Mouse (Mus musculus) heart, postnatal 0 days (tissue): ENCODE data around the gene Ltbp1. TPM values are rescaled to one million over a fixed set of nuclear protein-coding genes. Genes with fewer than 3 reads are reported as not detected.

Source experiments
- ATAC-seq: fragments of 200-750 bp; cut with Nextera tagmentation; 2 replicates; pipeline ENCODE4 v1.8.0; 2017; ENCODE audit warnings: low read depth, moderate number of reproducible peaks, moderate library complexity; ENCODE audit not compliant: insufficient read depth
- DNase-seq: peaks from one replicate; pipeline ENCODE4 v3.0.0-alpha.2; 2016; ENCODE audit warnings: low spot score
- H3K27ac ChIP-seq: fragments of 300-500 bp; sonication (generic); 2 replicates; pipeline ENCODE4 v1.5.1; 2014; ENCODE audit warnings: low read depth, mild to moderate bottlenecking
- H3K27me3 ChIP-seq: fragments of 300-500 bp; sonication (generic); 2 replicates; pipeline ENCODE4 v1.6.1; 2014; ENCODE audit warnings: low read length, mixed read lengths; ENCODE audit not compliant: control insufficient read depth, insufficient read depth
- H3K36me3 ChIP-seq: fragments of 300-500 bp; sonication (generic); replicated peaks from 2 replicates; pipeline ENCODE4 v1.6.1; 2014; ENCODE audit warnings: low read length, mixed read lengths; ENCODE audit not compliant: control insufficient read depth, insufficient read depth
- H3K4me1 ChIP-seq: fragments of 300-500 bp; sonication (generic); 2 replicates; pipeline ENCODE4 v1.6.1; 2014; ENCODE audit warnings: antibody characterized with exemption; ENCODE audit not compliant: control insufficient read depth, insufficient read depth
- H3K4me2 ChIP-seq: fragments of 300-500 bp; sonication (generic); 2 replicates; pipeline ENCODE4 v1.6.1; 2014; ENCODE audit warnings: low read depth, mild to moderate bottlenecking, low read length, moderate library complexity
- H3K4me3 ChIP-seq: fragments of 300-500 bp; sonication (generic); 2 replicates; pipeline ENCODE4 v1.5.1; 2014; ENCODE audit warnings: low read depth, low read length
- H3K9ac ChIP-seq: fragments of 300-500 bp; sonication (generic); replicated peaks from 2 replicates; pipeline ENCODE4 v1.6.1; 2014; ENCODE audit warnings: low read depth, low read length, mixed read lengths
- H3K9me3 ChIP-seq: fragments of 300-500 bp; sonication (generic); replicated peaks from 2 replicates; pipeline ENCODE4 v1.6.1; 2016; ENCODE audit warnings: low read length; ENCODE audit not compliant: control insufficient read depth
- CTCF ChIP-seq: IDR thresholded peaks from 2 replicates; pipeline ENCODE4 v1.5.1; 2016; ENCODE audit warnings: antibody characterized with exemption, control low read depth, low read depth
- EP300 ChIP-seq: IDR thresholded peaks from 2 replicates; pipeline ENCODE4 v1.6.1; 2016; ENCODE audit warnings: antibody characterized with exemption, low read depth
- WGBS: fragments of 180-500 bp; shearing (Covaris S2); extraction: QIAGEN DNeasy Blood & Tissue Kit; methylation state at CpG from one replicate; pipeline ENCODE4 v1.1.7; 2014; 5-methylcytosine and 5-hydroxymethylcytosine counted together
- polyA plus RNA-seq: library from polyadenylated mRNA; unstranded; fragments of >200 nt; fragmentation: Nextera tagmentation; extraction: Ambion mirVana; gene quantifications from 2 replicates; pipeline ENCODE4 v1.2.1, GENCODE M21; 2015
- total RNA-seq: library from RNA; depleted of rRNA; stranded (reverse); fragments of >200 nt; gene quantifications from 2 replicates; pipeline ENCODE4 v1.2.3, GENCODE M21; 2014; ENCODE audit warnings: low replicate concordance

Gene Ltbp1
- total and polyA plus RNA-seq, 2 experiments from 2014 or later: 11.8 to 43.0 TPM

DNA sequence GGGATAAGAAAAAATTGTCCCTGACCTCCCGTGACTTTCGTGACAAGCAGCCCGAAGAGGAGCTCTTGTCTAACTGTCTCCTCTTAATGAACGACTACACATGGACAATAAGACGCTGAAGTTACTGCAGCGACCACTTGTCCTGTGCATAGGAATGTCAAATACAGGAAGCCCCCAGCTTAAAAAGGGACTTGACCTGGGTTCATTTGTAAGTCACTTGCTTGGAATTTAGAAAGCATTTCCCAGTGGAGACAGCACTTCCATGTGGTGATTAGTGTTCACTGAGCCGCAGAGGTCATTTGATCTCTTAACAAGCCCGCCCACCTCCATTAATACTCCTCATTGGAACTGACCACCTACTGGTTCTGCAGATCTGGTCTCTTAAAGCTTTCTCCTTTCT is 61.9 kb downstream of the Ltbp1 start:
- WGBS: 18% methylated on average over 8 of the region's 8 CpGs
- H3K27ac ChIP-seq: peak overlapping the region; percentile 46; the same call in 1 of the 2 replicates

DNA sequence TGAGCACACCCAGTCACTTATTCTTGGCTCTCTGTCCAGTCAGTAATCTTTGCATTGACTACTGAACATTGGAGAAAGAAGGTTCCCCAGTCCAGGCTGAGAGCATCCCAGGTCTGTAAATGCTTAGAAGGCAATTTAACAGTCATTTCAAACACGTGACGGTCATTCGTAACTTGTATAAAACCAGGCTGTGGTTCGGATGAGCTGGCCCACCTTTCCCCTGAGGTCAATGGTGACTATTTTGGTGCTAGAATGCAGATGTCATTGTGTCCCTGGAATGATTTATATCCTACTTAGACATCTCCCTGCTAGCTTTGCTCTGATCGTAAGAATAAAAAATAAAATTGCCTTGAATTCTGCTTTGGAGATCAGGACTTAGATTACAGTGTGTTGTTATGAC is 63.9 kb downstream of the Ltbp1 start:
- Histone ChIP-seq H3K4me3 (no peak overlapping the region), H3K27ac (no peak overlapping the region), H3K36me3 (no peaks in the 10 kb centered on the region), H3K9ac (no peak overlapping the region), H3K9me3 (no peaks in the 10 kb centered on the region), H3K27me3 (no peaks in the 10 kb centered on the region), H3K4me1 (peaks cover 28% of the 10 kb centered on the region), H3K4me2 (no peak overlapping the region)
- ATAC-seq (no peak), DNase-seq (no peak)
- TF ChIP-seq CTCF: no peak
- TF ChIP-seq EP300: no peak
- WGBS: 84% methylated on average over 5 of the region's 5 CpGs

More for the DNA sequence above, 61.9 kb downstream of the Ltbp1 start:
- no peak for ATAC-seq
- H3K9me3 ChIP-seq: no peaks in the 10 kb centered on the region
- no peak overlapping the region for H3K9ac ChIP-seq
- H3K4me2 ChIP-seq: peak overlapping the region; percentile 3; the same call in 1 of the 2 replicates
- TF ChIP-seq CTCF (no peak), EP300 (no peak)
- no peaks in the 10 kb centered on the region for H3K27me3 ChIP-seq
- H3K4me3 ChIP-seq: no peak overlapping the region
- H3K4me1 ChIP-seq: peaks cover 15% of the 10 kb centered on the region
- DNase-seq: no peak
- no peaks in the 10 kb centered on the region for H3K36me3 ChIP-seq

DNA sequence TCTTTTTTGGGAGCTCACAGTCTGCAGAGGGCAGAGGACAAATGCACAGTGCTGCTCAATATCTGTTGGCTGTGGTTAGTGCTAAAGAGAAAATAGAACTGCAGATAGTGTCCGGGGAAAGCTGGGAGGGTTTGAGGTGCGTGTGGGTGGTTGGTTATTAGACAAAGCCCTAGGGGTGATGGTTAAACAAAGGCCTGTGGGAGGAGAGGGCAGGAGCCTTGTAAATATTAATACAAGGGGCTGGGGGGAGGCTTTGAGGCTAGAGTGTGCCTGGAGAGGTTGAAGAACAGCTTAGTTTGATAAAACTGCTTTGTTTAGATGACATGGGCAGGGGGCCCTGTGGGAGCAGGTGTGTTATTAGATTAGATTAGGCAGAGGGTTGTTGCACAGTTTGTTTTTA is 65.8 kb downstream of the Ltbp1 start:
- Histone ChIP-seq H3K27me3 (no peaks in the 10 kb centered on the region), H3K9me3 (no peaks in the 10 kb centered on the region), H3K9ac (no peak overlapping the region), H3K36me3 (no peaks in the 10 kb centered on the region), H3K4me1 (peaks cover 37% of the 10 kb centered on the region), H3K4me2 (no peak overlapping the region), H3K27ac (peak overlapping the region; percentile 86), H3K4me3 (no peak overlapping the region)
- ATAC-seq: peak; percentile 38; the same call in 1 of the 2 replicates
- no peak for TF ChIP-seq CTCF
- no peak for TF ChIP-seq EP300
- 0% methylated on average over 2 of the region's 2 CpGs for WGBS
- DNase-seq: peak; percentile 49

DNA sequence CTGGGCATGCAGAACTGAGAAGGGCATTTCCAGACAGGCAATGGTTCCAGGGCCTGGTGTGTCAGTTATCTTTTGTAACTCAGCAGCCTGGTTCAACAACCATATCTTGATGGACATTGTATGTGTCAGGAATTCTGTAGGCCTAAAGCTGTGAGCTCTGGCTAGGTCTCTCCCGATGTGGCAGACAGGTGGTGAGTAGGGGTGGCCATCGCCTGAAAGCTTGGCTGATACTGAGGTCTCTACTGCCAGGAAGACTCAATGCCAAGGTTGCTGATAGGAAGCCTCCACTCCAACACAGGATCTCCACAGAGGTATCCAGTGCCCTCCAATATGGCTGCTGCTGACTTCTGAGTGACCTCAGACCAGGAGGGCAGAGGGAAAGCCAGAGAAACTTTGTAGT is 66.4 kb downstream of the Ltbp1 start:
- Histone ChIP-seq H3K4me1 (peaks cover 37% of the 10 kb centered on the region), H3K4me2 (no peak overlapping the region), H3K9me3 (no peaks in the 10 kb centered on the region), H3K36me3 (no peaks in the 10 kb centered on the region), H3K9ac (no peak overlapping the region), H3K4me3 (no peak overlapping the region), H3K27ac (peak overlapping the region; percentile 86), H3K27me3 (no peaks in the 10 kb centered on the region)
- TF ChIP-seq CTCF: no peak
- TF ChIP-seq EP300: no peak
- ATAC-seq (0 out of 2 replicates have a peak, but pooled peaks have one; percentile 7), DNase-seq (no peak)
- 35% methylated on average over 2 of the region's 2 CpGs for WGBS

DNA sequence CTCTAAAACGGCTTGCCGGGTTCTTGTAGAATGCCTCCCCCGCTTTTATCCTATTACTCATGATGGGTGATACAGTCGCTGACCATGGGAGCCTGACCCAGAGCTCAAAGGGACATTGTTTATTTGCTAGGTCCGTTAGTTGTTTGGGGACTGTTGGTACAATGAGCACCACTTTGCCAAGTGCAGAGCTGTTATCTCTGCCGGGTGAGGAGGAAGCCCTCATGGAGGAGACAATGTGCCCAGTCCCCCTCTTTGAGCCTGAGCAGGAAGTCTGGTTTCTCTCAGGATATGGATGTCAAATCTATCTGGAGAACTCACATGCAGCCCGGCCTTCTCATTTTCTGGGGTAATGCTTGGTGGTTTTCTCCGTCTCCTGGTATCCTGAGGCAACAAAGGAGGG is 68.5 kb downstream of the Ltbp1 start:
- Histone ChIP-seq H3K27ac (peak overlapping the region; percentile 85), H3K27me3 (no peaks in the 10 kb centered on the region), H3K4me3 (no peak overlapping the region), H3K9ac (no peak overlapping the region), H3K4me2 (0 out of 2 replicates have a peak overlapping the region, but pooled peaks have one; percentile 5), H3K9me3 (no peaks in the 10 kb centered on the region), H3K4me1 (peaks cover 30% of the 10 kb centered on the region), H3K36me3 (no peaks in the 10 kb centered on the region)
- DNase-seq (peak; percentile 86), ATAC-seq (peak; percentile 83)
- peak; percentile 55; the same call in 1 of the 2 replicates for TF ChIP-seq EP300
- no peak for TF ChIP-seq CTCF
- 10% methylated on average over 8 of the region's 8 CpGs for WGBS
